Mouse (Mus musculus): Measurements from ENCODE around the gene Ankrd40.

Ankrd40 gene

GRCm38 (mm10) chr11:94355521-94356217 is 27.9 kb downstream of the Ankrd40 start:
- DNase-seq = no peak

- DNase-seq = no peak
Observed at GRCm38 (mm10) chr11:94359168-94359567, 31.4 kb downstream of the Ankrd40 start.

GRCm38 (mm10) chr11:94361166-94361870 is 33.5 kb downstream of the Ankrd40 start:
- no peak for DNase-seq

GRCm38 (mm10) chr11:94362101-94362500 is 34.3 kb downstream of the Ankrd40 start:
- DNase-seq = no peak

- no peak for DNase-seq
Observed at GRCm38 (mm10) chr11:94363690-94364089, 35.9 kb downstream of the Ankrd40 start.

- no peak for DNase-seq
Observed at GRCm38 (mm10) chr11:94365340-94365739, 37.5 kb downstream of the Ankrd40 start.

- DNase-seq = no peak
Observed at GRCm38 (mm10) chr11:94369981-94370380, 42.2 kb downstream of the Ankrd40 start.

- peak; percentile 31 for DNase-seq
Observed at GRCm38 (mm10) chr11:94370809-94371208, 43.0 kb downstream of the Ankrd40 start.

- peak; percentile 81 for DNase-seq
Observed at GRCm38 (mm10) chr11:94374276-94374948, 46.6 kb downstream of the Ankrd40 start.

- no peak for DNase-seq
Observed at GRCm38 (mm10) chr11:94379061-94379460, 51.3 kb downstream of the Ankrd40 start.

GRCm38 (mm10) chr11:94379736-94380135 is 51.9 kb downstream of the Ankrd40 start:
- DNase-seq = peak; percentile 28

GRCm38 (mm10) chr11:94385977-94386771 is 58.4 kb downstream of the Ankrd40 start:
- DNase-seq = peak; percentile 51

GRCm38 (mm10) chr11:94387756-94388155 is 60.0 kb downstream of the Ankrd40 start:
- DNase-seq = no peak

- DNase-seq = no peak
Observed at GRCm38 (mm10) chr11:94389021-94389420, 61.2 kb downstream of the Ankrd40 start.

- DNase-seq = no peak
Observed at GRCm38 (mm10) chr11:94389724-94390396, 62.1 kb downstream of the Ankrd40 start.

GRCm38 (mm10) chr11:94390825-94391224 is 63.0 kb downstream of the Ankrd40 start:
- DNase-seq = no peak

Measured in thymus, postnatal 14 days (tissue).